Mouse (Mus musculus) lung, adult 18-20 months (tissue): ENCODE results near the gene 2310030G06Rik.

Experiments
- DNase-seq, 2 experiments: peaks; one replicate each; pipeline ENCODE4 v3.0.0; 2022; ENCODE audit warnings: mixed read lengths in 2 of 2

The 2310030G06Rik gene

DNA sequence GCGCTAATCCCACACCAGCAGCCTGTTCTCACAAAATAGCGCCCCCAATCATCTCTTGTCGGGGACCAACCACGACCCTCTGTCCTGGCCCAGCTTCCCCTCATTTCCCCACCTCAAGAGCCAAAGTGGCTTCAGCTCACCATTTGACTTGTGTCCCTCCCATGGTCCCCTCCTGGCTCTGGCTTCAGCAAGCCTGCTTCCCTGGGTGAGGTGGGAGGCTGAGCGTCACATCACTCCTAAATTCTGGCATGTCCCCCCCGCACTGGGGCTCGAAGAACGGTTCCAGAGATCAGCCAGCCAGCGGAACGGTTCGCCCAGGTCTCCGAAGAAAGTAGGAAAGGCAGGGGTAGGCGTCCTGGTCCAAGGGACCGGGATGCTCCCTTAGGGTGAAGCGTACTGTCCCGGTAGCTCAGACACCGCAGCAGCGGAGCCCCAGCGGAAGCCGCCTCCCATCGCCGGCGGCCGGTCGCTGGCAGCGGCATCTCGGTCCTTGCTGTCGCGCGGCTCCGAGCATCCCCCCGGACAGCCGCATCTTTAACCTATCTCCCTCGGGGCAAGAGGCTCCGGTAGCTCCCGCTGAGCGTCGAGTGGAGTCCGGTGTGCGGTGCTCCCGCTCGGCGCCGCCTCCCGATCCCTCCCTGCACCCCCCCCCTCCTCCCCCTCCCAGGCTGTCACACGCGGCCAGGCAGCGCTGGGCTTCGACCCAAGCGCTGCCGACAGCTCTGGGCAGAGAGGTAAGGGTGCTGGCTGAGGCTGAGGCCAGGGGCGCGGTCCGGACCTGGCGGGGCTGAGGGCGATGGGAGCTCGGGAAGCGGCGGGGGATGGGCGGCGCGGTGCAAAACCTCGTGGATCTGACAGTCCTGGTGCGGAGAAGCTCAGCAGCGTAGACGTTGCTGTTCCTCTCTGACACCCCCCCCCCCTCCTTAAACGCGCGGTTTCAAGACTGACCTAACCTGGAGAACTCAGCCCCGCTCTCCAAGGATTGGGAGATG is 47.6 kb downstream of the 2310030G06Rik start:
- DNase-seq = peak; percentile 57 to 63

DNA sequence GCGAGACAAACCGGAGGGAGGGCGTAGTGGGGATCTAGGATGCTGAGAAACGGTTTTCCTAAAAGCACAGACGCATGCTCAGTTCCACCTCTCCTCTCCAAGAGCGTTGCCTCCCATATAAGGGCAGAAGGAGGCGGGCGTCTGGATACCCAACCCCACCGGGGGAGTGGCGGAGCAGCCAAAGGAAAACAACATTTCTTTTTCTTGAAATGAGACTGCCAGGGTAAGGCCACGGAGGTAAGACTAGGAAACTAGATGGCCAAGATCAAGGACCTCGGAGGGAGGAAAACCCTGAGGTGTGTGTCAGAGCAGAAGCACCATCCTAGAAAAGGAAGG is 48.7 kb downstream of the 2310030G06Rik start:
- DNase-seq = peak; percentile 87 to 89

DNA sequence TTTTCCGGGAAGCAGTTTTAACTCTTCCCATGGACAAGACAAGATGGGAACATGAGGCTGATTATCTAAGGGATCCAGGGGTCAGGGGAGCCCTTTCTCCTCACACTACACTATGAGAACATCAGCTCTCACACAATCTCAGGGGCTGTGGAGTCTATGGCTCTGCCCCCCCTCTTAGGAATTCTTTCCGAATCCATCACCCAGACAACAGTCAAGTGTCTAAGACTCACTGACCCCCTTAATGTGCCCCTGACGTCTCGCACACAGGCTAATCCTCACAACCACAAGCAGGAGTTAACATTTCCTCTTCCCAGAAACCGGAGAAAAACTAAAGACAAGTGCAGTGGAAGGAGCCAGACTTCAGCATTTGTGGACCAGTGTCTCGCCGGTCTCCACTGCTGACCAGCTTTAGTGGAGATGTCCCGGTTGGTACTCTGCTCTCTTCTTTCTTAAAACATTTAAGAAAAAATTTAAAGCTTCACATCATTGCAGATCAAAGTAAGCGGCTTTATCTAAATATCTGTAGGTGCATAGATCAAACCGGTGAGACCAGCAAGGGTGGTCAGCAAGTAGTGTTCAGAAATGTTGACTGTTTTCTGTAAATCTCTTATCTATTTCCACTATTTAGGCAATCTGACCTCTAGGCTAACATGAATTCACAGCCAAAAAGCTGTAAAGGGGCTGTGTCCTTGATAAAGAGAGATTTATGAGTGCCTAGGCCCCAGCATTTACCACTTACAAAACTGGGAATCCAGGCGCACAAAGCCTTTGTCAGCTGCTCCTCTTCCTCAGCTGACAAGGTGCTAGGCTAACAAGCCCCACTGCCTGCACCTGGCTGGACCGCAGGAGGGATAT is 49.3 kb downstream of the 2310030G06Rik start:
- no peak for DNase-seq

DNA sequence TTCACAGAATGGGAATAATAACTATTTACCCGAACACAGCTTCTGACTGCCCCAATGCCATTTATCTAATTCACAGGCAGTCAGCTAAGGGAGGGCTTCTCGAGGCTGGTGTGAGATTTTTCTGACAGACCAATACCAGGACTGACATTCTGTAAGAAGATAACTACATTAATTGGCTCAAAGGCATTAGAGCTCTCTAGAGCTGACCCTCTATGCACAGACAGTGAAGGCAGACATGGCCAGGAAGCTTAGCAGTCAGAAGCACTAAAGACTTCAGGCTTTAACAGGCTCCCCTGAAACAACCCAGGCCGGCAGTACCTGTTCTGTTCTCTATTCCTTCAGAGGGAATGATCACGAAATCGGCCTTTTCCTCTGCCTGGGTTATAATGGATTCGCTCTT is 51.2 kb downstream of the 2310030G06Rik start:
- DNase-seq = no peak

DNA sequence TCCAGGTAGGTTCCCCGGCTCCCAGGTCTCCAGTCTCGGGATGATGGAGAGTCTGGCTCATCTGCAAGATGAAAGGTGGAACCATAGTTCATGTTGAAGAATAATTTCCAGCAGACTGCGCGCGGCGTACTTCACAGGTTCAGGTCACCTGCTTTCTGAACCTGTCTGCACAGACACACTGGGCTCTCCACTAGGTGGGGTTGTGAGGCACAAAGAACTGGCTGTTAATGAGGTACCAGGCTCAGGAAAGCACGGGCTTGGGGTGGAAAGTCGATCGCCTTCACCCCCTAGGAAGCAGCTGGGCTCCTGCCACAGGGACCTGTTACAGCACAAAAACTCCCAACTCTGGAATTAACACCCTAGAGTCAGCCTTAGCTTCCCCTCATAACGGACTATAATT is 52.7 kb downstream of the 2310030G06Rik start:
- peak; percentile 67 to 76 for DNase-seq

DNA sequence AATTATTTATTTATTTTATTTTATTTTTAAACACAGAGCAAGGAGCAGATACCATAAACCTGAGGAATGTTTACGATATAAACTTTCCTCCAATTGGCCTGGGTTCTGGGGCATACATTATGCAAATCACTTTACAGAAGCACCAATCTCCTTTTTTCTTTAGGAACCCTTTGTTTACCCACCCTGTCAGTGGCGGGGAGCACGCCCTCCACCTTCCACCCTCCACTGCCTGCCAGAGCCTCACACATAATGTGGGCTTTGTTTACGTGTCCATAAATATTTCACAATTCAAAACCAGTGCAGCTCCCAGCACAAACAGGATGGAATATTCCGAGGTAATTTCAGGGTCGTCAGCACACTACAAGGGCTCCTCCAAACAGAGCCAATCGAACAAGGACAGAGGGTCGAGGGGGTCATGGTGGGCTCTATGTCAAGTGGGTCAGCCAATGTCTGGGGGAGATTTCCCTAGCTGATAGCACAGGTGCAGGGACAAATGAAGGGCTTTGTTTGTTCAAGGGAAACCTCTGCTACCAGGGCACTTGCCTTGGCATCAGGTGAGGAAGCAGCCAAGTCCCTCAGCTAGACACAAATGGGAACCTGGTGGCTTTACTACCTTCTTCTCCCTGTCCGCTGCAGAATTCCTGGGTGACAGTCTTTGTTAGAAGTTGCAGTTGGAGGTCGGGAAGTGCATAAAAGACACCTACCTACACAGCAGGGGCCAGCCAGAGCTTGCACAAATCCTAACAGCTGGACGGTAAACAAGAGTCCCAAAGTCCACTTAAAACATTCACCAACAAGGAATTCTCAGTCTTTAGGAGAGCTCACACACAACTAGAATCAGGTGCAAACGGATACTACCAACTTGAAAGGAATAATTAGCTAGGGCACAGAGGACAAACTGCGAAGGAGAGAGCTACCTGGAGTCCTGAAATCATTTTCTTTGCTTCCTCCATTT is 53.4 kb downstream of the 2310030G06Rik start:
- no peak for DNase-seq
